Mouse (Mus musculus): ENCODE results near the gene Tomm70a.

- TF ChIP-seq CTCF (IDR thresholded peaks at IDR 0.05; ENCODE audit: low read depth) (no peak), EP300 (IDR thresholded peaks at IDR 0.05; ENCODE audit: low read depth) (no peak)
Measured at GRCm38 (mm10) chr16:57197281-57197680, 75.8 kb downstream of the Tomm70a start.
